In genomic region chr17:56614391-56615135, GRCm38 (mm10) we compare ENCODE assay signal across 1 mouse cellular context.
TF ChIP-seq lines count a peak whose summit lies in the region.

No protein-coding gene starts in this region.

TF ChIP-seq in CH12.LX, 34 proteins besides CTCF, POLR2A, EP300 and RAD21 (continued from another document):
- peak; percentile 93 for TF ChIP-seq POLR2AphosphoS2 (IDR thresholded peaks at IDR 0.05; ENCODE audit: low read depth, low read length)
